Mouse (Mus musculus) right cerebral cortex, postnatal 10 days (tissue): ENCODE measurements around the gene Caskin2.

Experiments used
- DNase-seq, 2 experiments: peaks; one replicate each; pipeline ENCODE4 v3.0.0; 2021; ENCODE audit warnings: low spot score in 2 of 2

The Caskin2 gene

GRCm38 (mm10) chr11:115830550-115831325 lies 17.3 kb upstream of the Caskin2 start:
- DNase-seq = no peak

- DNase-seq = no peak
Observed at GRCm38 (mm10) chr11:115829036-115829435, 15.6 kb upstream of the Caskin2 start.

- DNase-seq = no peak
Observed at GRCm38 (mm10) chr11:115827624-115828023, 14.2 kb upstream of the Caskin2 start.

- DNase-seq = no peak
Observed at GRCm38 (mm10) chr11:115826487-115826886, 13.0 kb upstream of the Caskin2 start.

GRCm38 (mm10) chr11:115824813-115825212 lies 11.4 kb upstream of the Caskin2 start:
- DNase-seq = no peak

GRCm38 (mm10) chr11:115823774-115824740 lies 10.6 kb upstream of the Caskin2 start, which contains the start of gene Llgl2:
TSS of gene Llgl2 (plus strand) at chr11:115824049.
- DNase-seq = peak; percentile 65 to 71

GRCm38 (mm10) chr11:115821001-115821400 lies 7.6 kb upstream of the Caskin2 start:
- no peak for DNase-seq

- no peak for DNase-seq
Observed at GRCm38 (mm10) chr11:115819915-115820623, 6.6 kb upstream of the Caskin2 start.

- no peak for DNase-seq
Observed at GRCm38 (mm10) chr11:115817331-115817730, 3.9 kb upstream of the Caskin2 start.

- DNase-seq = peak; percentile 87 to 91
Observed at GRCm38 (mm10) chr11:115814605-115815450, 1.4 kb upstream of the Caskin2 start, which contains the start of gene Tsen54. TSS of gene Tsen54 (plus strand) at chr11:115814724.

- no peak for DNase-seq
Observed at GRCm38 (mm10) chr11:115812533-115813420, 662 bp downstream of the Caskin2 start.

- DNase-seq = no peak
Observed at GRCm38 (mm10) chr11:115812095-115812494, 1.3 kb downstream of the Caskin2 start.

GRCm38 (mm10) chr11:115811381-115812093 lies 1.9 kb downstream of the Caskin2 start:
- peak; percentile 54 to 61 for DNase-seq

- no peak for DNase-seq
Observed at GRCm38 (mm10) chr11:115810377-115810776, 3.1 kb downstream of the Caskin2 start.

GRCm38 (mm10) chr11:115809311-115809781 lies 4.1 kb downstream of the Caskin2 start:
- DNase-seq = no peak

GRCm38 (mm10) chr11:115808696-115809310 lies 4.6 kb downstream of the Caskin2 start:
- peak; percentile 58 to 59 for DNase-seq

- DNase-seq = no peak
Observed at GRCm38 (mm10) chr11:115807971-115808370, 5.5 kb downstream of the Caskin2 start.

GRCm38 (mm10) chr11:115807306-115807705 lies 6.1 kb downstream of the Caskin2 start:
- DNase-seq = peak; percentile 70 to 71
